Mouse (Mus musculus): ENCODE data around the gene Casz1. TPM values are rescaled to one million over a fixed set of nuclear protein-coding genes. Genes with fewer than 3 reads are reported as not detected.
A peak's percentile ranks its signal among the peaks of the same experiment; 100 is the strongest.

The Casz1 gene
- polyA plus RNA-seq, 1 experiment from 2014 or later = 15.9 TPM

DNA sequence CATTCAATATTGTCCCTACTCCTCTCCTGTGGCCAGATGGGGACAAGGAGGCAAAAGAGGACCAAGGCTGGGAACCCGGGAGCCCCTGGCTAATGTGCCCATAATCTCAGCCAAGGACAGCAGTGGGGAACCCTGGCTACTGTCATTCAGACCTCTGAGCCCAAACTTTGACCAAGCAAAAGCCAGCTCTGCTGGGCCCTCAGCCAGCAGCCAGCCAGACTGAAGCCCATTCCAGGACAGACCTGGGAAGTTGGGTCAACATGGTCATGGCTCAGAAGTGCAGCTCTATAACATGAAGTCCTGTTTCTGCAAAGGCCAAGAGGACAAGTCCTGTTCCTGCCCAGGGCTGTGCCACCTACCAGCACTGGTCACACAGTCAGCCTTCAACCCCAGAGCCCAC, 157.9 kb downstream of the Casz1 start:
- Histone ChIP-seq H3K27me3 (ENCODE audit: insufficient read depth, poor library complexity, severe bottlenecking) (no peaks in the 10 kb centered on the region), H3K4me1 (peaks cover 74% of the 10 kb centered on the region), H3K4me3 (no peak overlapping the region), H3K36me3 (peaks cover 54% of the 10 kb centered on the region), H3K9me3 (no peaks in the 10 kb centered on the region), H3K27ac (peak overlapping the region; percentile 93; the same call in 1 of the 2 replicates)
- no peak for DNase-seq (ENCODE audit: low spot score)
- WGBS = 90% methylated on average over 1 of the region's 1 CpGs

DNA sequence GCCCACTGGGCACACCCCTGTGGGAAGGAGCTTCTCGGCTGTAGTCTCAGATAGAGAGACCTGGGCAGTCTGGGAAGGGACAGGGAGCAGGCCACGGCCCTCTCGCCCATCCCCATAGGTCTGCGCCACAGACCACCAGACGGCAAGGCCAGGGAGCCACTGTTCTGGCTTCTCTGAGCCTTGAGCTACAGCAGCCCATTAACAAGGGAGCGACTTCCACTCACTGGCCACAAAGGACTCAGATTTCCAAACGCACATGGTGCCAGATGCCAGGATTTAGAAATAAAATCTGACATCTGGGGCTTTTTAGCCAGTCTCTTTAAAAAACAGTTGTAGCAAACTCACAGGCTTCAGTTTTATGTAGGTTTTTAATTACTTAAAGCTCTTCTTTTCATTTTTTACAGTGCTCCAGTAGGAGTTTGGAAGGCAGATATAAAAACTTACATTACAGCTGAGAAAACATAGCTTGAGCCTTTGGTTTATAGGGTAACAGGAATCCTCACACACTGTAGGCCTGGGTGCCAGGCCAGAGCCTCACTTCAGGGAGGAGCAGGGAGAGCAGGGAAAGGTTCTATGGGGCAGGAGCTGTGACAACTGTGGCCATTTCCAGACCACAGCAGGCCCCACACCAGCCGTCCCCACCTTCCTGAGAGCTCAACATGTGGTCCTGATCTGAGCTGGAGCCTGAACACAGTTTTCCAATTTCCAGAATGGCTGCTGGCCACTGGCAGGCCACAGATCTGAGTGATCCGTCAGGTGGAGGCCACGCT, 160.5 kb downstream of the Casz1 start:
- WGBS = 86% methylated on average over 10 of the region's 10 CpGs
- H3K4me3 ChIP-seq = no peak overlapping the region
- no peaks in the 10 kb centered on the region for H3K9me3 ChIP-seq
- no peak for DNase-seq (ENCODE audit: low spot score)
- peak overlapping the region; percentile 64; the same call in 1 of the 2 replicates for H3K27ac ChIP-seq
- peaks cover 56% of the 10 kb centered on the region for H3K36me3 ChIP-seq
- peaks cover 83% of the 10 kb centered on the region for H3K4me1 ChIP-seq
- H3K27me3 ChIP-seq (ENCODE audit: insufficient read depth, poor library complexity, severe bottlenecking) = no peaks in the 10 kb centered on the region

DNA sequence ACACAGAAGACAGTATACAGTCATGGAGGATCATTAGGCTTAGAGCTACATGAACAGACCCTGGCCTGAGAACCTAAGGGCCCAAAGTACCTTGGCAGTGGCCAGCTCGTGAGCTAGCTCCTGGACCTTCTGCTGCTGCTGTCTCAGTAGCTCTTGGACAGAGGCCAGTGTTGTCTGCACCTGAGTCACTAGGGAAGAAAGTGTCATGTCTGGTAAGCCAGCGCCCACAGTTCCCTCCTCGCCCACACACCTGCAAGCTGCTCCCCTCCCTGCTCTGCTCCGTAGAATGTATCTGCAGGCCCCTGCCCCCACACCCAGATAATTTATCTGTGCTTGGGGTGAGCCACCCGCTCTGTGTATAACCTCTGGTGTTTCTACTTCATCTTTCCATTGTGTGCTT, 161.9 kb downstream of the Casz1 start:
- 74% methylated on average over 5 of the region's 5 CpGs for WGBS
- H3K4me1 ChIP-seq = peaks cover 83% of the 10 kb centered on the region
- H3K4me3 ChIP-seq = no peak overlapping the region
- H3K9me3 ChIP-seq = no peaks in the 10 kb centered on the region
- no peaks in the 10 kb centered on the region for H3K27me3 ChIP-seq (ENCODE audit: insufficient read depth, poor library complexity, severe bottlenecking)
- DNase-seq (ENCODE audit: low spot score) = no peak
- H3K36me3 ChIP-seq = peaks cover 46% of the 10 kb centered on the region
- peak overlapping the region; percentile 24 for H3K27ac ChIP-seq

DNA sequence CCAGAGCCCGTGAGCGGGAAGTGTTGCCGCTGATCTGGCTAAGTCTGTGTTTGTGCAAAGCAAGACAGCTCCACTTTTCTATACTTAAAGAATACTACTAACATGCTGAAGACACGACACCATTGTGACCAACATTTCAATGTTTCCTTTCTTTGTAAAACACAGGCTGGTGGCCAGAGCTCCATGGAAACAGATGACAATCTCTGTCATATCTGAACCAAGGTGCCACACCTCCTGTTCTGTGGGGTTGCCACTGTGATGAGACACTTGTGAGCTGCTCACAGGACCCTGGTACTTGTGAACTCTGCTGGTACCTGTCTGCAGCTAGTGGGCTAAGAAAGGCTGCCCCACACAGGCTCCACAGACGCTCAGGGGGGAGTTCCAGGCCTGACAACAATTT, 164.6 kb downstream of the Casz1 start:
- peaks cover 81% of the 10 kb centered on the region for H3K4me1 ChIP-seq
- peaks cover 20% of the 10 kb centered on the region; the same call in 1 of the 2 replicates for H3K36me3 ChIP-seq
- no peak for DNase-seq (ENCODE audit: low spot score)
- H3K27me3 ChIP-seq (ENCODE audit: insufficient read depth, poor library complexity, severe bottlenecking) = no peaks in the 10 kb centered on the region
- WGBS = 78% methylated on average over 5 of the region's 5 CpGs
- H3K4me3 ChIP-seq = no peak overlapping the region
- peak overlapping the region; percentile 47; the same call in 1 of the 2 replicates for H3K27ac ChIP-seq
- H3K9me3 ChIP-seq = no peaks in the 10 kb centered on the region

DNA sequence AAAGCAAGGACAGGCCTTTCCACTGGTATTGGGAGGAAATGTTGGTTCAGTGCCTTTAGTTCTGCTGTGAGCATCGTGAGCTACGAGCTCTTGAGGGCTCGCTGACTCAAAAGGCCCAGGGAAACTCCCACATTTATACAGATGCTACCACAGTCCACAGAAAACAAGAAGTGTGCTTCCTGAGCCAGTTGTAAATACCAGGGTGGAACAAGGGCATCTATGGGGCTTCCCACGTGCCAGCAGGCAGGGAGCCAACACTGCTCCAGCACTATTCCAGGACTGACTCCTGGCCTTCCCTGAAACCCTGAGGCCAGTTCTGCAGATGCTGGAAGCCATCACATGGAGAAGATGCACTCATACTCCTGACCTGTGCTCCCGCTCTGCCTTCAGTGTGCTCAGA, 165.4 kb downstream of the Casz1 start:
- 77% methylated on average over 5 of the region's 5 CpGs for WGBS
- Histone ChIP-seq H3K27me3 (ENCODE audit: insufficient read depth, poor library complexity, severe bottlenecking) (no peaks in the 10 kb centered on the region), H3K27ac (peak overlapping the region; percentile 60), H3K36me3 (peaks cover 19% of the 10 kb centered on the region; the same call in 1 of the 2 replicates), H3K4me3 (no peak overlapping the region), H3K4me1 (peaks cover 82% of the 10 kb centered on the region), H3K9me3 (no peaks in the 10 kb centered on the region)
- no peak for DNase-seq (ENCODE audit: low spot score)

DNA sequence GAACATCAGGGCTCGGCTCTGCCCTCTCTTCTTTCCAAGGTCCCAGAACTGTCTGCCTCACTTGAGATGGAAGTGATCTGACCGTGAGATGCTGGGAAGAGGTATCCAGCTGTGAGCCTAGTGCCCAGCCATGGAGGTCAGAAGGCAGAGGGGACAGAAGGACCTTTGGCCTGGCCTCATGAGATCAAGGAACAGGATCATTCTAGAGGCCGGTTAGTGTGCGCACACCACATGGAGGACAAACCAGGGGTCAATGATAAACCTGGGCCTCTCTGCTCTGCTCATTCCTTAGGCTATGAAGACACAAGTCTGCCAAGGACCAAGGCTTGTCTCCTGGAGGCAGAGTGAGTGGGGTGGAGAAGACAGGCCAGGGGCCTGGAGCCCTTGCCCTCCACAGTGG, 166.5 kb downstream of the Casz1 start:
- Histone ChIP-seq H3K4me1 (peaks cover 86% of the 10 kb centered on the region), H3K27ac (peak overlapping the region; percentile 65; the same call in 1 of the 2 replicates), H3K9me3 (no peaks in the 10 kb centered on the region), H3K4me3 (no peak overlapping the region), H3K36me3 (0 out of 2 replicates have a peak, but pooled peaks cover 9% of the 10 kb centered on the region), H3K27me3 (ENCODE audit: insufficient read depth, poor library complexity, severe bottlenecking) (no peaks in the 10 kb centered on the region)
- no peak for DNase-seq (ENCODE audit: low spot score)
- WGBS = 88% methylated on average over 4 of the region's 4 CpGs

DNA sequence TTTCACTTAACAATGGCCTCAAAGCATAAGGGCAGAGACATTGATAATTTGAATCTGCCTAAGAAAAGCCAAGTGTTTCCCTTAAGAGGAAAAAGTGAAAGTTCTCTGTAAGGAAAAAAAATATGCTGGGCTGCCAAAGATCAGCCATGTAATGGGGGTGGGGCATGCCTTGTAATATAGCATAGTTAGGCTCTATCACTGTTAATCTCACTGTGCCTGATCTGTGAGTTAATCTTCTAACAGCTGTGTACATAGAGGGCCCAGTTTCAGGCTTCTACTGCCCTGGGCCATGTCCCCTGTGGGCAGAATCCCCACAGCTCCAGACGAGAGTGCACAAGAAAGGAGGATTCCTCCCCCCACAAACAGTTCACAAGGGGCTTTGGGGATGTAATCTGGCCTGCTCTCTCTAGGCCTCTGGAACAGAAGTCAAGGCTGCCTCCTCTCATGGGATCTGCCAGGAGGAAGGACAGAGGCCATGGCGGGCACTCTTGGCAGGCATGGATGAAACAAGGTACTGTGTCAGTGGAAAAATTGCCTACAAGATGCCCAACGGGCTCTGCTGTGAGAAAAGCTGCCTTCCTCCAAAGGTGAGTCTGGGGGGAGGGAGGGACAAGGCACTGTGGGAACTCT, 167.5 kb downstream of the Casz1 start:
- Histone ChIP-seq H3K27me3 (ENCODE audit: insufficient read depth, poor library complexity, severe bottlenecking) (no peaks in the 10 kb centered on the region), H3K36me3 (0 out of 2 replicates have a peak, but pooled peaks cover 4% of the 10 kb centered on the region), H3K9me3 (no peaks in the 10 kb centered on the region), H3K4me1 (peaks cover 76% of the 10 kb centered on the region), H3K4me3 (no peak overlapping the region), H3K27ac (peak overlapping the region; percentile 62)
- no peak for DNase-seq (ENCODE audit: low spot score)
- whole genome bisulfite sequencing = 65% methylated on average over 3 of the region's 3 CpGs

DNA sequence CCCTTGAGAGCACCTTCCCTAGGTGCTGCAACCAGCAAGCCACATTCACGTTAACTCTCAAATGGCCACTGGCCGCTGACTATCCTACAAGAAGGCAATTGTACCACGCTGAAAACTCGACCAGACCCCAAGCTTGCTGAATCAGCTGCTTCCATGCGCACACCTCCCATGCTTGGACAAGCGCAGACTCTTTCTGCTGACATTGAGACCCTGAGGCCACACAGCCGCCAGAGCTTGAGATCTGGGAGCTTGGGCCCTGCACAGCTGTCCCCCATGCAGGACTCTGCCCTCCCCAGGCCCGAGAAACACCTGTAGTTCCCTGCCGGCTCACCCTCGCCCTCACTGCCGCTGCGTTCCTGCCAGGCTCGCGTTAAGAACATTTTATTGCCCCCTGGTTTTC, 168.5 kb downstream of the Casz1 start:
- WGBS = 88% methylated on average over 14 of the region's 14 CpGs
- 0 out of 2 replicates have a peak, but pooled peaks cover 4% of the 10 kb centered on the region for H3K36me3 ChIP-seq
- no peak overlapping the region for H3K4me3 ChIP-seq
- DNase-seq (ENCODE audit: low spot score) = no peak
- H3K27me3 ChIP-seq (ENCODE audit: insufficient read depth, poor library complexity, severe bottlenecking) = no peaks in the 10 kb centered on the region
- H3K4me1 ChIP-seq = peaks cover 80% of the 10 kb centered on the region
- no peaks in the 10 kb centered on the region for H3K9me3 ChIP-seq
- peak overlapping the region; percentile 12; the same call in 1 of the 2 replicates for H3K27ac ChIP-seq

DNA sequence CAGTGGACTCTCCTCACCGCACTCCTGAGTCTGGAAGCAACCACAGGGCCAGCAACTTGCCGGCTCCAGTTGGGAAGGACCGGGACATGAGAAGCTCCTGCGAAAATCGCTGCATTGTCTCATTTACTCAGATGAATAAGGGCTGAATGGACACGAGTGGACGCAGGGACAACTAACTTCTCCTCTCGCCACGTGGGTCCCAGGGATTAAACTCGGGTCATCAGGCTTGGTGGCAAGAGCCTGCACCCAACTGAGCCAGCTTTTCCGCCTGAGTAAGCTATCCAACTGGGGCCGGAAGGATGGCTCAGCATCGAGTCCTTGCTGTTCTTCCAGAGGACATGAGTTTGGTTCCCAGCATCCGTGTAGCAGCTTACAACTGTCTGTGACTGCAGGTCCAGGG, 169.2 kb downstream of the Casz1 start:
- H3K9me3 ChIP-seq = no peaks in the 10 kb centered on the region
- H3K27ac ChIP-seq = no peak overlapping the region
- DNase-seq (ENCODE audit: low spot score) = no peak
- WGBS = 83% methylated on average over 14 of the region's 14 CpGs
- 0 out of 2 replicates have a peak, but pooled peaks cover 4% of the 10 kb centered on the region for H3K36me3 ChIP-seq
- peaks cover 79% of the 10 kb centered on the region for H3K4me1 ChIP-seq
- H3K4me3 ChIP-seq = no peak overlapping the region
- H3K27me3 ChIP-seq (ENCODE audit: insufficient read depth, poor library complexity, severe bottlenecking) = no peaks in the 10 kb centered on the region

DNA sequence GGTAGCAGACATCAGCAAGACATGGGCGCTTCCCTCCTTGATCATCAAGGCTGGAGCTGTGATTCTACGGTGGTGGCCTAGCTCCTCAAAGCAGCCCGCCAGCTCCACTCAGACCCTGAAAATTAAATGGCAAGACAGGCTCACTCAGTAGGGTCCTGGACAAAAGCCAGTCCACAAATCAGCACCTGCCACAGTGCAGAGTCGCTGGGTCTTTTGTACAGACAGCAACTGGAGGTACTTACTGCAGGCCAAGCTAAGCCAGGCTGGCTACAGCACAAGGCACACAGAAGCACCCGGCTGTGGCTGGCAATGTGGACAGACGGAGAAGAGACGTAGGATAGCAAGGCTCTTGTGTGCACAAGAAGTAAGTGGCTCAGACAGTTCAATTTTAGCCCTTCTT, 170.6 kb downstream of the Casz1 start:
- Histone ChIP-seq H3K4me3 (no peak overlapping the region), H3K4me1 (peaks cover 79% of the 10 kb centered on the region), H3K36me3 (0 out of 2 replicates have a peak, but pooled peaks cover 2% of the 10 kb centered on the region), H3K9me3 (no peaks in the 10 kb centered on the region), H3K27ac (peak overlapping the region; percentile 6; the same call in 1 of the 2 replicates), H3K27me3 (ENCODE audit: insufficient read depth, poor library complexity, severe bottlenecking) (no peaks in the 10 kb centered on the region)
- DNase-seq (ENCODE audit: low spot score) = no peak
- 58% methylated on average over 7 of the region's 7 CpGs for WGBS

DNA sequence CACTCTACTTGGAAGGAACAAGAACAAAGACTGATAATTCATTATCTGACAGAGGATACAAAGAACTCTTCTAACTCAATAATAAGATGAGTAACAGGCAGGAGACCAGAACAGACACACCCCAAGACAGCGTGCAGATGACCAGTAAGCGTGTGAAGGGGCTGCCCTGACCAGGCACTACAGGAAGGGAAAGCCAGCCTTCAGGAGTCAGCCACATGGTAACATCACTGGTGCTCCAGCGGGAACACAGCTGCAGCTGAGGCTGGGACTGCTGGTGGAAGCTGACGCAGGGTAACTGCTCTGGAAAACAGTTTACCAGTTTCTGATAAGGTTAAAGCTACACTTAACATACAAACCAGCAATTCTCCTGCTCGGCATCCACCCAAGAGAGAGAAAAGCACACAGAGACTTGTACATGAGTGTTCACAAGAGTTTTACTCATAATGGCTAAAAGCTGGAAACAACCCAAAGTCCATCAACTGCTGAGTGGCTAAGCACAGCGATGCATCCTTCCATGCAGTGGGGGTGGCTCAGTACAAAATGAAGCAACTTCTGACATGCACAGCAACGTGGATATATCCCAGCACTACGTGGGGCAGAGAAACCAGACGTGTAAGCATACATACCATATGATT, 174.1 kb downstream of the Casz1 start:
- DNase-seq (ENCODE audit: low spot score) = no peak
- no peak overlapping the region; the same call in 1 of the 2 replicates for H3K27ac ChIP-seq
- peaks cover 69% of the 10 kb centered on the region for H3K4me1 ChIP-seq
- H3K4me3 ChIP-seq = no peak overlapping the region
- no peaks in the 10 kb centered on the region for H3K27me3 ChIP-seq (ENCODE audit: insufficient read depth, poor library complexity, severe bottlenecking)
- no peaks in the 10 kb centered on the region for H3K9me3 ChIP-seq
- 69% methylated on average over 9 of the region's 9 CpGs for WGBS
- H3K36me3 ChIP-seq = peaks cover 6% of the 10 kb centered on the region; the same call in 1 of the 2 replicates

DNA sequence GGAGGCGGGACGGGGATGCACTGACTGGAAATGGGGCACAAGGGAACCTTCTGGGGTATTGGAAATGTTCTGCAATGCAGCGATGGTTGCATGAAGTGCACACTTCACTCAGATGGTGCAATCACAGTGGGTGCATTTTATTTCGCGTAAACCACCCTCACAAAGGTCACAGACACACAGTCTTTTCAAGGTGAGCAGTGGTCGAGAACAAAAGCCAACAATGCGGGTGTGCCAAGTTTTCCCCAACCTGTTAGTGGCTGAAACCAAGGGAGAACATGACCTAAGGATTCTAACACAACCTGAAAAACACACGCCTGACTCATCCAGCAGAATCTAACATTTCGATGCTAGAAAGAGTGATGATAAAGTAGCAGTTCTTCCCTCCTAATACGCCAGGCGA, 174.7 kb downstream of the Casz1 start:
- no peak for DNase-seq (ENCODE audit: low spot score)
- no peaks in the 10 kb centered on the region for H3K27me3 ChIP-seq (ENCODE audit: insufficient read depth, poor library complexity, severe bottlenecking)
- H3K27ac ChIP-seq = peak overlapping the region; percentile 49; the same call in 1 of the 2 replicates
- H3K4me1 ChIP-seq = peaks cover 68% of the 10 kb centered on the region
- H3K4me3 ChIP-seq = no peak overlapping the region
- no peaks in the 10 kb centered on the region for H3K9me3 ChIP-seq
- 93% methylated on average over 11 of the region's 11 CpGs for whole genome bisulfite sequencing
- H3K36me3 ChIP-seq = peaks cover 12% of the 10 kb centered on the region; the same call in 1 of the 2 replicates

DNA sequence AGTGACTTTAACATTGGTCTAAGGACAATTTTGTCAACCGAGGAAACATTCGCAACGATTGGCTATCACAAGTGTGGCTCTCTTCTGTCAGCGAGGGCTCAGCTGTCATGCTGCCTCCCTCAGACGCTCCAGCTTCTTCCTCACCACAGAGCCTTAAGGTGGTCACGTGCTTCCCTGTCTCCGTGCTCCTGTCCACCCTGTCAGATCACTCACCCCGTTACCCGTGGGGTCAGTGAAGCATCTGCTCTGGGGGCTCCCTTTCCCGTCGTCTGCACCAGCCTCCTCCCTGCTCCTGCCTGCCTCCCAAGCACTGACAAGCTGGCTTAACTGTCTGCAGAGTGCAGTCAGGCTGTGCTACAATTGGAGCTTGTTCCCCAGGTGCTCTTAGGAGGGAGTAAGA, 175.6 kb downstream of the Casz1 start:
- Histone ChIP-seq H3K4me3 (no peak overlapping the region), H3K27me3 (ENCODE audit: insufficient read depth, poor library complexity, severe bottlenecking) (no peaks in the 10 kb centered on the region), H3K27ac (peak overlapping the region; percentile 49; the same call in 1 of the 2 replicates), H3K36me3 (peaks cover 13% of the 10 kb centered on the region; the same call in 1 of the 2 replicates), H3K9me3 (no peaks in the 10 kb centered on the region), H3K4me1 (peaks cover 64% of the 10 kb centered on the region)
- WGBS = 40% methylated on average over 11 of the region's 11 CpGs
- DNase-seq (ENCODE audit: low spot score) = no peak
